Mouse (Mus musculus): Measurements from ENCODE around the gene Nfx1.

Nfx1 gene

DNA sequence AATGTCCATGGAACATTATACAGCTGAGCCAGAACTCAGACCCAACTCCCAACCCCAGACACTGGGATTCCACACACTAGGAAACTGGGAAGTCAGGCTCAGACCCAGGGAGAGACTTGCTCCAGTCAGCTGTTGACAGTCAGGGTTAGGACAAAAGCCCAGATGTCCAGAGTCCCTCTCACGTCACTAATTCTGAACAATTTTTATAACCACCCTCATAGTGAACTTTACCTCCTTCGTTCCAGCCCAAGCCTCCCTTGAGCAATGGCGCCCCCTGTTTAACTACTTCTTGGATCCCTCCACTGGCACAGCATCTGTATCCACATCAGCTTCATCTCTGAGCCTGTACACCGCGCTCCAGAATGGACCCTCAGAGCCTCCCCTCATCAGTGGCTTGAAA, 73.3 kb downstream of the Nfx1 start:
- intact Hi-C loops (cut with DNase I) = no loop called here

DNA sequence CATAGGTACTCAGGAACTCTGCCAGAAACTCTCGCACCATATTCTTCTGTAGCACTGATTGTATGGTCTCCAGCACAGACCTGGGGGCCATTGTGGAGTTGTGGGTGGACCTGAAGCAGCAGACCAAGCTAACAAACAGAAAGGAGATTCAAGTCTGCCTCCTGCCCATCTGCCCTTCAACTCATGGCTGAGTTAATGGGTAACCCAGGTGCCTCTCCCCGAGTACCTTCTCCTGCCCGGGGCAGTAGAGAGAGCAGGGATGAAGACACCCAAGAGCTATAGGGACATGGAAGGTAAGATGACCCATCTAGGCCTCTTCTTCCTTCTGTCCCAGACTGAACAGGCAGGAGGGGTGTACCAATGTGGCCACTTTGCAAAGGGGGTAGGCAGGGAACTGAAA, 74.6 kb downstream of the Nfx1 start:
- intact Hi-C loops (cut with DNase I) = loop anchor here (5.0 kb wide), 1 partner anchor 182 kb away; no protein-coding TSS in a partner anchor

DNA sequence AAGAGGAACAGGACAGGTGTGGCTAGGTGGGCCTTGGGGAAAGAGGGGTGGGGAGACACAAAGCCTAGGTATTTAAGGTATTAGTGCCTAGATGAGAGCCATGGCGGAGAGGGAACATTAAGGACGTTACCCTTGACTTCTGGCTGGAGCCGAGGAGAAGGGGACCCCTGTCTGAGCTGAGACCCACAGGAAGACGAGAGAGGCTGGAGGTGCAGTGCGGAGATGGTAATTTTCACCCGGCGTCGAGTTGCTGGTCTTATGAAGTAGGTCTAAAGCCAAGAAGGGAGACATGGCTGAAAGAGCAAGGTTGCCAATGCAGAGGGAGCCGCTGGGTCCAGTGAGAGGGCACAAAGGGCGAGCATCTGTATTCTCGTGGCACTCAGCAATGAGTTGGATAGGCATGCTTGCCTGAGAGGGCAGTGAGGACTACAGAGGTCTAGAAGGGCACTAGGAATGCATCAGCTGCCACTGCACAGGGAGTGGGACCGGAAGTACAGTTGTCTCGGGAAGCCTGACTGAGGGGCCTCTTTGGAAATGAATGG, 75.6 kb downstream of the Nfx1 start:
- intact Hi-C loops (cut with DNase I) = loop anchor here (5.0 kb wide), 1 partner anchor 181 kb away; no protein-coding TSS in a partner anchor

DNA sequence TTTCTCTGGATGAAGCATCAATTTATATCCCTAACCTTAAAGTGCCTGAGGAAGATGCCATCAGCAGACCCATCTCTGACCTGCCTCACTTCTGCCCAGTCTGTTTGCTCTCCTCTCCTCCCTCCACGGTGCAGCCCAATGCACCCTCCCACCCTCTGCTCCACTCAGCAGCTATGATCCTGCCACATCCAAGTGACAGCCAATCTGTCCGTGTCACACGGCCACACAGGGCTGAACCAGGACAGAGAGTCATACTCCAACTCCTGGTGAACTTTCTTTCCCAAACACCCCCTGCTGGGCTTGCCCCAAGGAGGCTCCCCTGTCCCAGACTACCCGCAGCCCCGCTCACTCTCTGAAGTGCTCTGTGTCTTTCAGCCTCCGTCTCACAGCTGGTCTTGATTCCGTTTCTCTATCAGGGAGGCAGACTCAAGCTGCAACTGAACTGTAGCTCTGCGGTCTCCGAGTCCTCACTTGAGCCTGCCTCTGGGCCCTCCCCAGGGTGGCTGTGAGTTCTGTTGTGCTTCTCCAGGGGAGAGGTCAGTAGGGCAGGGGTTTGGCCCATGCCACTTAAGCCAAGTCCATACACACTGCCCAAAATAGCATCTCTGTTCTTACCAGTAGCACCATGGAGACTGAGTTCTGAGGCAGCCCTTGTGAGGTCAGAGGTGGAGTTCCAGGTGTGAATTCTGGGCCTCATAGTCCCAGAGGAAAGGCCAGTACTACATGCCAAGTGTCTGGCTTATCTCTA, 77.0 kb downstream of the Nfx1 start, which contains the start of gene Aqp7:
TSS of gene Aqp7 (minus strand) at position 616 of the 748 bp plus-strand sequence.
- intact Hi-C loops (cut with DNase I) = loop anchor here (5.0 kb wide), 1 partner anchor 180 kb away; no protein-coding TSS in a partner anchor

DNA sequence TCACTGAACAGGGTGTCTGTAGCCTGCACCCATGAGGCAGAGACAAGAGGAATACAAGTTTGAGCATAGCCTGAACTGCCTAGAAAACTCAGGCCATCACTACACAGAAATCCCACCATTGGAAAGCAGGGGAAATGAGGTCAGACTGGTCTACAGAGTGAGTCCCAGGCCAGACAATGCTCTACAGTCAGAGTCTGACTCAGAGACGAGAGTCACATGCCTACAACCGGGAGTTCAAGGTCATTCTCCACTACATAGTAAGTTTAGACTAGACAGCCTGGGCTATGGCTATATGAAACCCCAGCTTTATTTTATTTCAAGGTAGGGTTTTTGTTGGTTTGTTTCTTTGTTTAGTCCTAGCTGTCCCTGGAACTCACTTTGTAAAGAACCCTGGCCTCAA, 78.2 kb downstream of the Nfx1 start:
- intact Hi-C loops (cut with DNase I) = loop anchor here (1.0 to 5.0 kb wide), 2 partner anchors 70 to 178 kb away; no protein-coding TSS in a partner anchor

DNA sequence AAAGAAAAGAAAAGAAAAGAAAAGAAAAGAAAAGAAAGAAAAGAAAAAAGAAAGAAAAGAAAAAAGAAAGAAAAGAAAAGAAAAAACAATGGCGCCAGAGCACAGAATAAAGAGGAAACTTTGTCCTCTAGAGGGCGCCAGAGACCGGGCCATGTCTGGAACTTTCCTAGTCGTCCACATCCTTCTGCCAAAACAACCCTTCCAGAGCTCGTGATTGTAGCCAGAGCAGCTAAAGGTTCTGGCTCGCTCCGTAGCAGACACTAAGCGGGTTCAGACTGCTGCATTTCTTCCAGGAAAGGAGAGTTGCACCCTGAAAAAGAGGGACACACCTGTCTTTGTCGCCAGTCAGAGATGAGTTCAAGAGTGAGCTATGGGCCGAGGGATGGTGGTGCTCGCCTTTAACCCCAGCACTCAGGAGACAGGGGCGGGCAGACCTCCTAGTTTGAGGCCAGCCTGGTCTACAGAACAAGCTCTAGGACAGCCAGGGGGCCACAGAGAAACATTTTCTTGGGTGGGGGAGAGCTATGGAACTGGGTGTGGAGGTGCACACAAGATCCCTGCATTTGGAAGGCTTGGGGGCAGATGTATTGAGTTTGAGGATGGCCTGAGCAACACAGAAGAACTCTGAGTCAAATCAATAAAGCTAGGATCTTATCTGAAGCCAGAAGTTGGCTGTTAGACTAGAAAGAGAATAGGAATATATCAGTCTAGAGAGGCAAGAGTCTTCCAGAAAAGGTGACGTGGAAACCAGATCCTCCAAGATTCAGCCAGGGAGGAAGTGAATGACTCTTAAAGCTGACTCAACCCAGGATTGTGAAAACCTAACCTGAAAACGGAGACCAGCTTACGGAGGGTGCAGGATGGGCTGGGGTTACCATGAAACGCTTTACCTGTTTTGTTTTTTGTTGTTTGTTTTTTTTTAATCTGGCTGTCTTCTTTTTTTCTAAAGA, 80.3 kb downstream of the Nfx1 start:
- intact Hi-C loops (cut with DNase I) = loop anchor here (5.0 kb wide), 3 partner anchors 116 to 341 kb away; no protein-coding TSS in a partner anchor

DNA sequence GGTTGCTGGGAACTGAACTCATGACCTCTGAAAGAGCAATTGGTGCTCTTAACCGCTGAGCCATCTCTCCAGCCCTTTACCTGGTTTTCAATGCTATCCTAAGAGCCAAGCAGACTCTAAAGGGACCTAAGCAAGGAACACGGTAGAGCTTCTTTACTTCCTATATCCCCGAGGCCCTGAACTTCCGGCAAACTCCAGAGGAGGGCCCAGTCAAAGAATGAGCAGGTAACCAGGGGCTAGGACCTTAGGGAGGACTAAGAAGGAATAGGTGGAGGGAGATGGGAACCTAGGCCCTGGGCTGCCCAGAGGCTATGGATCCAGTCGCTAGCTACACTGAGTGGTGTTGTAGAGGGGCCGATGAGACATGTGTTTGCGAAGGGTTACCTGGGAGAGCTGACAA, 81.1 kb downstream of the Nfx1 start:
- intact Hi-C loops (cut with DNase I) = loop anchor here (5.0 kb wide), 3 partner anchors 116 to 341 kb away; no protein-coding TSS in a partner anchor

DNA sequence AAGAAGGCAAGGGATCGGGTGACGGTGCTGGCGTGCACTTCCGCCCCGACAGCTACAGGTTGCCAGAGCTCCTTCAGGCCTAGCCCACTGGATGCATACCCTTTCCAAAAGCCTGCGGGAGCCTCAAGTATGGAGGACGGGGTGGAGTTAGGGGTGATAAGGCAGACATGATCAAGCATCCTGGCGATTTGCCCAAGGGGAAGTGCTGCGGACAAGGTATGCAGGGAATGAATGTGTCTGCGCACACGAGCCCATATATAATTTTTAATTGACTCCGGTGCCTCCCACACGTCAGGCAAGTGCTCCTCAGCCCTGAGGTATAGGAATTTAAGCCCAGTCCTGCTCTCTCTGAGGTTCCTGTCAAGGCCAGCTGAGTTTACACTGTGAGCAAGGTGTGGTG, 84.4 kb downstream of the Nfx1 start:
- intact Hi-C loops (cut with DNase I) = no loop called here

DNA sequence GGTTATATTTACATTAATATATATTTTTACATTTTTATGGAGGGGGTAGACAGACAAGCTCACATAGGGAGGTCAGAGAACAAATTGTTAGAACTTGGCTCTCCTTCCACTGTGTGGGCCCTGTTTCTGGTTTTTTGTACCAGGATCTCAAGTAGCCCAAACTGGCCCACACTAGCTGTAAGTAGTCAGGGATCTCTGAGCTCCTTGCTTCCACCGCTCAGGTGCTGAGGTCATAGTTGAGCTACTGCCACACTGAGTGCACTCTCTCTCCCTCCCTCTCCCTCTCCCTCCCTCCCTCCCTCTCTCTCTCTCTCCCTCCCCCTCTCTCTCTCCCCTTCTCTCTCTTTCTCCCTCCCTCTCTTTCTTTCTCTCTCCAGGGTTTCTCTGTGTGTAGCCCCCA, 85.5 kb downstream of the Nfx1 start:
- intact Hi-C loops (cut with DNase I) = no loop called here

DNA sequence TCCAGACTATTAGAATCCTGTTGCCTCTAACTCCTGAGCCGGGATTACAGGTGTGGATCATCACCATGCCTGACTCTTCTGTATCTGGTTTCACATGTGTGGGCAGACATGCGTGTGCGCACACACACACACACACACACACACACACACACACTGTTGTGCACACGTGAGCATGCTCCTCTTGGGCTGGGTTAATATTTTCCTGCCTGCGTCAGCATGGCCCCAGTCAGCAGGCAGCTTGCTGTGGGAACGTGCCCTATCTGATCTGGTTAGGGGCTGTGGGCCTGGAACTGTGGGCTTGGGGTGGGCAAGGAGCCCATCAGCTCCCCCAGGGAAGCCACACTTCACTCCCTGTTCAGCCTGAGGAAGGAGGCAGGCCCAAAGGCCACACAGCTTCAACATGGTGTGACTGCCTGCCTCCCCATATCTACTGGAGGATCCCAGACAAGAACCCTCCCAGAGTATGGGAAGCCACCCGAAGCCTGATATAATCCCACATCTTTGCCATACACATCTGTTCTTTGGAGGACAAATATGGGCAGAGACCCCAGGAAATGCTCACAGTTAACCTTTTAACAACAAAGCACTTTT, 86.1 kb downstream of the Nfx1 start:
- intact Hi-C loops (cut with DNase I) = no loop called here

DNA sequence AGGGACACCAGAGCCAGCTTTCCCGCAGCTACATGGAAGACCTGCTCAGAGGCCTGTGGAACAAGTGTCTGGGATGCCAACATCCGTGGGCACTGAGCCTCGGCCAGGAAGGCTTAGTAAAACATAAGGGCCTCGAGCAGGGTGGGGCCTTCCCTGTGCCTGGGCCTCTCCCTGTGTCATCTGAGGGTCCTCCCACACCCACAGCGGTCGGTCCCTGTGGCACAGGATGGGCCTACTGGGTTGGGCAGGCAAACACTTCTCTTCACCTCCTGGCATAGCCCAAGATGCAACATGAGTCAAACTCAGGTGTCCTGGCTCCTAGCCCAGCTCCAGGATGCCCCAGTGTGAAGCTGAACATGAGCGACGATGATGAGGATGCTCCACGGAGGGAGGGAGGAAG, 86.7 kb downstream of the Nfx1 start:
- intact Hi-C loops (cut with DNase I) = no loop called here

DNA sequence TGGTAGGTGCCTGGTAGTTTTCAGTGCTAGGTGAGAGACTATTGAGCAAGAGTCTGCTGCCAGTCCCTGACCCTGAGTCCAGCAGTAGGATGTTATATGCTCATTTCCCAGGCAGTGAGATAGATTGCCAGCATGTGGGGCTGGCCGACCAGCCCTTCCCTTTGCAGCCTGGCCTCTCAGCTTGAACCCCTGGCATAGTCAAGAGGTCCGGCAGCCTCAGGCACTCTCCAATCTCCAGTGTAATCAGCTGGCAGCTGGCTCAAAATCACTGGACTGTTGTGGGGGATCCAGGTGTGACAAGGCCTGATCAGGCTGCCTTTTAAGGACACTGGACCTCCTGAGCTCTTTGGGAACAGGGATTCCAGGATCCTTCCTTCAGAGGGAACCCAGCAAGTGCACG, 92.6 kb downstream of the Nfx1 start:
- intact Hi-C loops (cut with DNase I) = no loop called here

DNA sequence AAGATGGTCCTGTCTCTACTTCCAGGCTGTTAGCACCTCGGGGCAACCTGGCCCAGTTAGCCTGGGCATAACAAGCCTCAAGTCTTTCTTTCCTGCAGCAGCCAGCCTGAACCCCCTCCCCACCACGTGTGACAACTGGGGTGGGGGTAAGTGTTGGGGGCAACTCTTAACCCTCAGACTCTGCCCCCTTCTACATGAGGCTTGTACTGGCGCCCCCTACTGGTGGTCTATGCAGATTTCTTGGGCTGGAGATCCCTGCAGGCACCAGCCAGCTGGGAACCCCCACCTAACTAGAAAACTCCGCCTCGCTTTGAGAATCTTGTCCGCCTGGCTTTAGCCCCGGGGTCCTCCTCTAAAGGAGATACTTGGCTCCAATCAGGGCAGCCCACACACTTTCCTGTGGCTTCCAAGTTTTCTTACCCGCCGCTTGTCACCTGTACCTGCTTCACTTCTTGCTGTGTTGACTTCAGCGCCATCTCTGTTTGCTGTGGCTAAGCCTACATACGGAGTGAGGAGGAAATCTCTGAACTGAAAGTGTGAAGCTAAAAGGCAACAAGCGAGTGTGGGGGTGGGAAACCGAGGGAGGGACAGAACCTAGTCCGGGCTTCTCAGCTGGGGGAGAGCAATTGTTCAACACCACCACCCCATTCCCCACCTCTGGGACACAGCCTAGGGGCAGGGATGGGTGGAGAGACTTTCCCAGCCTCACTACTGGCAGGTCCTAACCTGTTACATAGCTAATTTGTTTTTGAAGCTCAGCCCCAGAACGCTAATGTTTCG, 93.4 kb downstream of the Nfx1 start:
- intact Hi-C loops (cut with DNase I) = no loop called here

DNA sequence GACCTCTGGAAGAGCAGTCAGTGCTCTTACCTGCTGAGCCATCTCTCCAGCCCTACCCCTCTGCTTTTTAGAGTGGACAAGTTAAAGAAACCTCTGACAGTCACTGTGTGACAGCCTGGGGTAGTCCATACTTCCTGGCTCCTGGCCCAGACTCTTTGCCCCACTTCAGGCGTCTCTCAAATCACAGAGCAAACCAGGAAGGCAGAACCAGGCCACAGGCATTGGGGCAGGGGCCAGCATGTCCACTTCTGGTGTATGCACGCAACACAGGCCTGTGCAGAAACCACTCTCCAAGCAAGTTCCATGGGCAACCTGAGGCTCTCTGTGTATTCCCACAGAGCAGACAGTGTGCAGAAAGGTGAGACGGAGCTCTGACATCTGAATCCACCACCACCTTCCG, 94.5 kb downstream of the Nfx1 start:
- intact Hi-C loops (cut with DNase I) = no loop called here

DNA sequence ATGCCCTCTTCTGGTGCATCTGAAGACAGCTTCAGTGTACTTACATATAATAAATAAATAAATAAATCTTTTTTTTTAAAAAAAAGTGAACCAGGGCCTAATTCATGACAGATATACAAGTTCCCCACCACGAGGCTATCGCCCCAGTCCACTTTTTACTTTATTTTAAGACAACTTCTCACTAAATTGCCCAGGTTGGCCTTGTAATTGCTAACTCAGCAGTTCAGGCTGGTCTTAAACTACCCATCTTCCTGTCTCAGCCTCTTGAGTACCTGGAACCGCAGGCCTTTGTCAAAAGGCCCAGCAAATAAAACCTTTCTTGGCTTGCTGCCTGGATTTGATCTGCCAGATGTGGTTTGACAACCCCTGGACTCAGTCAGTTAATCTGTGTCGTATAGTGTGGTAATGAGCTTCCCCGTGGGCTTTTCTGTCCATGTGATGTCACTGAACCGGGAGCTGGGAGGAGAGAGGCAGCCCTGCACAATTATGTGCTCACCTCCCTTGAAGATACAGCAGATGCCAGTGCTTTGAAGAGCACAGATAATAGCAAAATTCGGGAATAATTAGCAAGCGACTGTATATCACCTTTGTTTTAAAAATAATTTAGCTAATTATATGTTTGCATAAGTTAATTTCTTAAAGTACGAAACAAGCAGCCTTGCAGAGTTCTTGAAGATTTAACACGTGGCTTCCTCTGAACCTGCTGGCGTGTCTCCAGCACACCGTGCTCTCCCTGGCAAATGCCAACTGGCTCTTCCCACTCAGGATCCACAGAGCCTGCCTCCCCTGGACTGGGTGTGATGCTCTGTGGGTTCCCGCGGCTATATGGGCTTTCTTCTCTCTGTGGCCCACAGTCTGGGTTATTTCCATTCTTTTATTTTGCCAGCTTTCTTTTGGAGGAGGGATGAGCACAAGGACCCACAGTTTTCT, 101.1 kb downstream of the Nfx1 start:
- intact Hi-C loops (cut with DNase I) = no loop called here

DNA sequence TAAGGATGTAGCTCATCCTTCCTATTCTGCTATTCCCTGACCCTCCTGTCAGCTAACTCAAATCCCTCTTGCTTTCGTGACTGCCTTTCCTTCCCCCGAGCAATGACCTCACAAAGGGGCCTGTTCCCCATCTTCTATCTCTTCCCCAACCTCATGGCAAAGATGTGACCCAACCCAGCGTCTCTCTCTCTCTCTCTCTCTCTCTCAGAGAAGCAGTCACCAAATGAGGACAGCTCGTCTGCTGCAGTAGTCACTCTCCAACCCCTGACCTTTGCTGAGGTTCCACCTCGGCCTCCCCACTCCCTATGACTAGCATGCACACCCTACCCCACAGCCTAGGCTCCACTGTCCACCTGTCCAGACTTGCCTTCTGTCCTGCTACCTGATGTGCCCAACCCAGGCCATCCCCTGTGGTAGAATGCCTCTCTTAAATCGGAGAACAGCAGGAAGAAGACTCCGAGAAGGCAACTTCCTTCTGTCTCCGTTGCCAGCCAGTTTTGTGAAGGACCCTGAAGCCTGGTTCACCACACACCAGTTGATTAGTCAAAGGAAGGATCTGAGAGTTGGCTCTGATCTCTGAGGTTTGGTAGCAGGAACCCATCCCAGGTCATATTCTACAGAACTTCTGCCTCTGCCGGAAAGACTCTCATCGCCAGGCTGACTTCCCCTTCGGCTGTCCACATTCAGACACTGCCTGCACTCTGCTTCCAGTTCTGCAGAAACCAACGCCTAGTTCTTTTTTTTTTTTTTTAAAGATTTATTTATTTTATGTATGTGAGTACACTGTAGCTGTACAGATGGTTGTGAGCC, 102.5 kb downstream of the Nfx1 start:
- intact Hi-C loops (cut with DNase I) = no loop called here

DNA sequence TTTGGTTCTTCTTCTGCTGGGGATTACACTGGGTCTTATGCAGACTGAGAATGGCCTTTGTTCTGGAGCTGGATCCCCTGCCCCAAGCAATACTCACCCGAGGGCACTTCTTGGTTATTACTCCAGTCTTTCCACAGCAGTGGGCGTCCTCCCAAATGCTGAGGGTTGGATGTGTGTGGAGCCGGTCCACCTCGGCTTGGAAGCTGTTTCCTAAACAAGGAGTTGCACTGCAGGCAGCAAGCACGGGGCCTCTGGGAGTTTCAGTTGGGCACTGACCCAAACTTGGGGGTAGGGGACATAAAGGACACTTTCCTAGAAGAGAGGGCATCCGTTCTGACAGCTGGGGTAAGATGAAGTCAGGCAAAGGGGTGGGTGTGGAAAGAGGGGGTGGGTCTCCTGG, 103.8 kb downstream of the Nfx1 start:
- intact Hi-C loops (cut with DNase I) = no loop called here

All from adrenal gland (tissue).